Mouse (Mus musculus): ENCODE data around the gene Defb9. TPM values are rescaled to one million over a fixed set of nuclear protein-coding genes. Genes with fewer than 3 reads are reported as not detected.
"Not testable (repeated sequence)": the region's sequence is repeated elsewhere in the genome, so short reads cannot be mapped to it uniquely, and the experiment has no call there.

Gene Defb9
- total RNA-seq (2022) = not detected

DNA sequence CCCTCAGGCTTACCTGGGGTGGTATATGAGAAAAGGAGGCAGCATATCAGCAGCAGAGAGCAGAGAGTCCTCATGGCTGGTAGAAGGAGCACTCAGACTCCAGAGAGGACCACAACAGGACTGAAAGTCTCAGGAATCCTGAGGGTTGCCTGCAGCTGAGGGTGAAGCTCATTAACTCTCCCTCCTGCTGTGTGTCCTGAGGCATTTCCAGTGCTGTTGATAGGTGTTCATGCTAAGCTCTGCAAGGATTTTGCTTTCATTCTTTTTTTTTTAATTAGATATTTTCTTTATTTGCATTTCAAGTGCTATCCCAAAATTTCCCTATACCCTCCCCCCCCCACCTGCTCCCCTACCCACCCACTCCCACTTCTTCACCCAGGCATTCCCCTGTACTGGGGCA is at the start of gene Defb9:
TSS of gene Defb9 (minus strand) at position 101 of the 400 bp plus-strand sequence.
- DNase-seq (ENCODE audit: low spot score in 2 of 2) = not testable (repeated sequence)

DNA sequence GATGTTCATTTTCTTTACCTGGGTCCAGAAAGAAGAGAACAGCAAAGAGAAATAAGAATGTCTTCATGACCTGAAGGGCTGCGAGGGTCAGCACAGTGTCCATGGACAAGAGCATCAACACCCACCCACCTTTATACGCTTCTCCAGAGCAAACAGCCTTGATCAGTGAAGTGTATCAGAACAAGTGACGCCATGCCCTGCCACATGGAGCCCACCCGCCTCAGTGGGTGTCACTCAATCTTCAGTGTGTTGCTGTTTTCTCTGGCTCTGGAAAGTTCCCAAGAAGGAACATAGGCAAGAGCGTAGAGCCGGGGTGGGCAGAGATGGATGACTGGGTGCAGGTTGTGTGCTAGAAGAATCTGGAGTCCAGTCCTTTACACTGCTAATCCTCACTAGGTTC is 47.4 kb upstream of the Defb9 start, which contains the start of gene Defb15:
TSS of gene Defb15 (minus strand) at position 101 of the 400 bp plus-strand sequence.
- no peak for DNase-seq (ENCODE audit: low spot score in 2 of 2)

DNA sequence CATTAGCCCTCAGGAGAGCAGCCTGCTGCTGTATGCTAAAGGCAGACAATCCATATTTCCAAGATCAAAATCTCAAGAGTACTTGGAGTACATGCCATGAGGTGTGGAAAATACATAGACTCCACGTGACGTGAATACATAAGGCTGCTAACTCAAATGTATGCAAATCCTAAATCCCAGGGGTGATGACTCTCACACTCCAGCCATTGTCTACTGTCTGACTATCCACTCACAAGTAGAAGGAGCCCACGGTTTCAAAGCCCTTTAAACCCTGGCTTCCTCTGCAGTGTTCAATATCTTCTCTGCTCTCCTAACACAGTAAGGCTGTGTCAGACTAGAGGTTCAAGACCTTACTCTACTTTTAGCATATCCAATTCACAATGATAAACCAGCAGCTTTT is 45.5 kb upstream of the Defb9 start:
- not testable (repeated sequence) for DNase-seq (ENCODE audit: low spot score in 2 of 2)

DNA sequence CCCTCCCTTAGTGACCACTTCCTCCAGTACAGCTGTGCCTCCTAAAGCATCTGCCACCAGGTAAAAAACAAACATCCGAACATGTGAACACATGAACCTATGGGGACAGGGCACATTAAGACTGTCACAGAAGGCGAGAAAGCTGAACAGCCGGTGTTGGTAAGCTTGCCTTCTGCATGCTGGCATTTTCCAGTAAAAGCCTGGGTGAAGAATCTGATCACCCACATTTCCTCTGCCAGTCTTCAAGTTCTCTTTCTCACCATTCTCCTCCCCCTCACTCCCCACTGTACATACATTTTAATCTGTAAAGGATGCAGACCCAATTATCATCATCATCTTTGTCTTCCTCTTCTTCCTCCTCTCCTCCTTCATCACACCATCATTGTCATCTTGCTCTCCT is 30.4 kb upstream of the Defb9 start:
- peak in 1 of 2 experiments; percentile 8 for DNase-seq (ENCODE audit: low spot score in 2 of 2)

DNA sequence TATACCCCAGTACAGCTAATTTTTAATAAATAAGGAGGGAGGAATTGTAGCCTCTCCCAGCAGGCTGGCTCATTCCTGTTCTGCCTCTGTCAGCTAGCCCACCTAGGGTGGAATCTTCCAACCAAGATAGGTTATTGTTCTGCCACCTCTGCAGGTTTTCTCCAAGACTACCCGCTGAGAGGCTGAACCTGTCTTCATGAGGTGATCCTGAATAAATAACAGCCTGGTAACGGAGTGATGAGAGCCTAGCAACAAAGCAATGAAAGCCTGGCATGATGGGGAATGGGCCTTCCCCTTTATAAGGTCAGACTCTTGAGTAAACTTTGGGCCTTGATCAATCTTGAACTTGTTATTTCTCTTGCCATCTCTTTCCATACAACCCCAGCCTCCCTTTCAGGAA is 27.3 kb upstream of the Defb9 start:
- no peak for DNase-seq (ENCODE audit: low spot score in 2 of 2)

DNA sequence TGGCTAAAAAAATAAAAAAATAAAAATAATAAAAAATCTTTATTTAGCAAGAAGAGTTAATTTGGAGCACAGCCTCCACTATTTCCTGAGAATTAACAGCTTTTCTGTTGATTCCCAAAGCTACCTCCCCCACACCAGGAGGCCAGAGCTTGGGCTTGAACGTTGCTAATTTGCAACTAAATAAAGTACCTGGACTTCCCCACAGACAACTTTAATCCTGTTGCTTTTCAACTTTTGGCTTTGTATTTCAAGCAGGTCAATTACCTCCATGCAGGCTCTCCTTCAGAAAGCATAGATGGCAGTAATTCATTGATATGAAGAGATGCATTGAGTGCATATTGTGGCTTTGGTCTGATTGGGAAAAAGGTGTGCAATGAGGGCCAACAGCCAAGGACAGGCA is 26.7 kb upstream of the Defb9 start:
- DNase-seq (ENCODE audit: low spot score in 2 of 2) = no peak

DNA sequence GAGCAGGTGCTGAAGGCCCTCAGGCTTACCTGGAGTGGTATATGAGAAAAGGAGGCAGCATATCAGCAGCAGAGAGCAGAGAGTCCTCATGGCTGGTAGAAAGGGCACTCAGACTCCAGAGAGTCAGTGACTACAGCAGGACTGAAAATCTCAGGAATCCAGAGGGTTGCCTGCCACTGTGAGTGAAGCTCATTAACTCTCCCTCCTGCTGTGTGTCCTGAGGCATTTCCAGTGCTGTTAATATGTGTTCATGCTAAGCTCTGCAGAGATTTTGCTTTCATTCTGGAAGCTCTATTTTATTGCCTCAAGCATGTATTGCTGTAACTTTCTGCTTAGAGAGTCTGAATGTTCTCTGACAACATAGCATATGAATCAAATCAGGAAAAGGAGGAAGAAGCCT is 21.1 kb upstream of the Defb9 start, which contains the start of gene Defb11:
TSS of gene Defb11 (minus strand) at position 123 of the 400 bp plus-strand sequence.
- not testable (repeated sequence) for DNase-seq (ENCODE audit: low spot score in 2 of 2)

DNA sequence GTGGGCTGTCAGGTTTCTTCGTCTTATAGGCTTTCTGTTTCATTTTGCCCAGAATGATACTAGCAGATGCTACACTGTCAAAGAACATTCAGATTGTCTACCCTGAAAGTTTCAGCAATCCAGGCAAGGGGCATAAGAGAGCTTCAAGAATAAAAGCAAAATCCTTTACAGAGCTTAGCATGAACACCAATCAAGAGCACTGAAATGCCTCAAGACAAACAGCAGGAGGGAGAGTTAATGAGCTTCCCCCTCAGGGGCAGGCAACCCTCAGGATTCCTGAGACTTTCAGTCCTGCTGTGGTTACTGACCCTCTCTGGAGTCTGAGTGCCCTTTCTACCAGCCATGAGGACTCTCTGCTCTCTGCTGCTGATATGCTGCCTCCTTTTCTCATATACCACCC is 26.6 kb downstream of the Defb9 start, which contains the start of gene Defb10:
TSS of gene Defb10 (plus strand) at position 316 of the 400 bp plus-strand sequence.
- DNase-seq (ENCODE audit: low spot score in 2 of 2) = not testable (repeated sequence)

Other genes starting within 250 kb of the Defb9 start
- not detected for gene Defa17, start 229.6 kb downstream of the Defb9 start, total RNA-seq (2022)
- not detected for gene Defa34, start 219.6 kb downstream of the Defb9 start, total RNA-seq (2022)
- not detected for gene AY761184, start 181.8 kb downstream of the Defb9 start, total RNA-seq (2022)
- gene Defa24, start 150.9 kb downstream of the Defb9 start, total RNA-seq (2022) = not detected
- not detected for gene Defb50, start 61.9 kb downstream of the Defb9 start, total RNA-seq (2022)
- gene Defb2, start 45.5 kb downstream of the Defb9 start, total RNA-seq (2022) = not detected
- not detected for gene Defb10, start 26.5 kb downstream of the Defb9 start, total RNA-seq (2022)
- gene Defb11, start 21.0 kb upstream of the Defb9 start, total RNA-seq (2022) = not detected
- gene Defb15, start 47.3 kb upstream of the Defb9 start, total RNA-seq (2022) = not detected
- not detected for gene Defb35, start 52.9 kb upstream of the Defb9 start, total RNA-seq (2022)
- gene Defb13, start 61.3 kb upstream of the Defb9 start, total RNA-seq (2022) = not detected
- not detected for gene Fam90a1a, start 73.3 kb upstream of the Defb9 start, total RNA-seq (2022)
- not detected for gene Ccdc70, start 84.4 kb upstream of the Defb9 start, total RNA-seq (2022)
- 1 to 10 TPM; 2.0 to 2.3 (median 2.2) TPM for gene Atp7b, start 174.9 kb upstream of the Defb9 start, total RNA-seq (2022)
- gene Alg11, start 175.3 kb upstream of the Defb9 start, total RNA-seq (2022) = 10 to 100 TPM; 31.6 to 34.7 (median 33.8) TPM
- gene Nek5, start 239.6 kb upstream of the Defb9 start, total RNA-seq (2022) = under 1 TPM in 2 of 4 experiments, not detected in 2; 0.27 to 0.33 TPM

All from left cerebral cortex, adult 8-10 months (tissue).